Mouse (Mus musculus) lung, postnatal 0 days (tissue): ENCODE measurements around the gene Nab1.

Experiments
- CTCF ChIP-seq: IDR thresholded peaks from 2 replicates; pipeline ENCODE4 v1.5.1; 2016; ENCODE audit warnings: antibody characterized with exemption, mild to moderate bottlenecking
- EP300 ChIP-seq: IDR thresholded peaks from 2 replicates; pipeline ENCODE4 v1.6.1; 2016; ENCODE audit warnings: antibody characterized with exemption, mild to moderate bottlenecking, control low read depth

DNA sequence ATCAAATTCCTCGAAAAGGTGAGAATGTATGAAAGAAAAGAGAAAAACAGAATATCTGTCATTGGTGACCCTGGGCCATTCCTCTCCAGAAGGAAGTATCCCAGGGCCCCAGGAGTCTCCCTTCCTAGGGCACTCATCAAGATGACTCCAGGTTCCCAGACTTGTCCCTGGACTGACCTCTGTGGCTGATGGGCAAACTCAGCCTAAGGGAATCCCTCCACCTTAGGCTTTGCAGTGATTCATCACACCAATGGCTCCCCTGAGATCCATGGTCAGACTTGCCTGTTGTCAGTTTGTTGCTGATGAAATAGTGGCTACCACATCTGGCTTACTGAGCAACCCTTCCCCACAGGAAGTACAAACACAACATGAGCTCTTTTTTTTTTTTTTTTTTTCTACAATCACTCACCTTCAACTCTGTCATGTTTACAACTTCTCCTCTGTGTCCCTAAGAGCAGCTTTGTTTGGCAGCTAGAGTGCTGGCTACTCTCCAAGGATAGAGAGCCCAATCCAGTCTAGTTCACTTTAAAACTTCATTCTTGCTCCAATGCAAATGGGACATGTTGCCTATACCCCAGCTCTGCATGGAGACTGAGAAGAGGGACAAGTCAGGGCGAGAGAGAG is 72.5 kb downstream of the Nab1 start:
- TF ChIP-seq EP300 (no peak), CTCF (no peak)
